Mouse (Mus musculus) Patski (cell line): Measurements from ENCODE around the gene Ccn1. TPM values are rescaled to one million over a fixed set of nuclear protein-coding genes. Genes with fewer than 3 reads are reported as not detected.

Experiments used
- ATAC-seq: fragments of 100-300 bp; one replicate; pipeline ENCODE4 v1.8.0; 2021
- CTCF ChIA-PET: fragments of 350-600 bp; sonication (Branson Sonifier 250); formaldehyde crosslinking; loops from one replicate; lab custom pipeline; 2022; ENCODE audit warnings: inconsistent platforms; lab: Charles Lee
- POLR2A ChIA-PET: fragments of 350-600 bp; sonication (Branson Sonifier 250); formaldehyde crosslinking; loops from one replicate; lab custom pipeline; 2022; ENCODE audit warnings: antibody characterized with exemption, inconsistent platforms; lab: Charles Lee
- DNase-seq: peaks from one replicate; pipeline ENCODE4 v3.0.0-alpha.2; 2011; ENCODE audit warnings: low read depth, low spot score
- H3K27me3 ChIP-seq: fragments of 371-371 bp; one replicate; pipeline ENCODE4 v1.5.1; 2021
- CTCF ChIP-seq: fragments of 100-300 bp; IDR thresholded peaks from one replicate; pipeline ENCODE4 v1.5.1; 2021
- in situ Hi-C: fragments of 300-500 bp; cut with MboI; formaldehyde crosslinking; loops from 3 replicates; pipeline ENCODE4 v1.11.1; 2018; ENCODE audit warnings: low pct_unique_long_range_greater_than_20kb, mixed read lengths
- polyA plus RNA-seq: library from polyadenylated mRNA; unstranded; gene quantifications from one replicate; pipeline ENCODE4 v1.2.3, GENCODE M21; 2021

Ccn1 gene
- polyA plus RNA-seq, 1 experiment from 2014 or later, result 1,216 TPM

- peak; percentile 72 for TF ChIP-seq CTCF
- ChIA-PET CTCF (interaction anchor here (0.6 to 2.5 kb wide), 12 partner anchors 9 to 203 kb away, joined by 3 to 15 read pairs (median 4); no protein-coding TSS in a partner anchor), POLR2A (interaction anchor here (2.0 kb wide), 1 partner anchor 38 kb away, joined by 5 read pairs; the partner anchor contains the start of gene Ccn1)
- ATAC-seq, result no peak
- in situ Hi-C loops, result no loop called here
- H3K27me3 ChIP-seq, result no peaks in the 10 kb centered on the region
- no peak for DNase-seq
Observed at GRCm38 (mm10) chr3:145612662-145613061, 37.1 kb downstream of the Ccn1 start.

- no peak for TF ChIP-seq CTCF
- DNase-seq (no peak), ATAC-seq (no peak)
- H3K27me3 ChIP-seq, result no peaks in the 10 kb centered on the region
- CTCF ChIA-PET, result interaction anchor here (1.2 to 1.8 kb wide), 2 partner anchors 13 to 25 kb away, joined by 3 to 4 read pairs; no protein-coding TSS in a partner anchor
- in situ Hi-C loops, result no loop called here
- POLR2A ChIA-PET, result no interaction called here
Observed at GRCm38 (mm10) chr3:145608320-145608719, 41.5 kb downstream of the Ccn1 start.

DNA sequence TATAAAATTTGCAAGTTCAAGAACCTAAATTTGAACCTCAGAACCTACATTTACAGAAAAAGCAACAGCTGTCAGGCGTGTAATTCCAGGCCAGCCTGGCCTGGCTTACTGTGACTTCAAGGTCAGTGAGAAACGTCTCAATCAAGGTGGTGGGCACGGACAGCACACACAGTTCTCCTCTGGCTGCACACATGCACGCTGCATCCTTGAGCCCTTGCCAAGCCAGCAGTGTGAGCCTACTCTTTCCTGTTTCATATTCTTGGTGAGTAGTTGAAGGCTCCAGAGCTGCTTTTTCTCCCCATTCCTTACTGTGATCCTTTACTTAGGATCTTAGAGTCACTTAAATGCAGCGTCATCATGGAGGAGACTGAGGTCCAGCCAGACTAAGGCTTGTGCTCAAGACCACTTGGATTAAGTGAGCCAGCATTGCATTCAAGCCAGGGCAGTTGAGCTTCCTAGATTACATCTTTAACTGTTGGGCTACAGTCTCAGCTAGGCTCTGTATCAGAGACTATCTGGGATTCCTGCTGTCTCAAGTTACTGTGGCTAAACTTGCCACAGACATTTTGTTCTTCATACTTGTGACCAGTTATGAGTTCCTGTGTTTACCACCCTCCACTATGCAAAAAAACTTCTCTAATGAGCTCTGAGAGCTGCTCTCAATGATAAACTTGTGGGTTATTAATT lies 44.2 kb downstream of the Ccn1 start:
- no peaks in the 10 kb centered on the region for H3K27me3 ChIP-seq
- in situ Hi-C loops, result no loop called here
- no peak for TF ChIP-seq CTCF
- CTCF ChIA-PET, result interaction anchor here (1.3 to 1.9 kb wide), 3 partner anchors 10 to 25 kb away, joined by 3 to 9 read pairs (median 3); no protein-coding TSS in a partner anchor
- DNase-seq (no peak), ATAC-seq (no peak)
- POLR2A ChIA-PET, result interaction anchor here (0.8 kb wide), 1 partner anchor 20 kb away, joined by 3 read pairs; no protein-coding TSS in a partner anchor

- no peak for DNase-seq
- CTCF ChIA-PET, result interaction anchor here (0.8 to 3.1 kb wide), 8 partner anchors 8 to 128 kb away, joined by 3 to 15 read pairs (median 5); partner anchors contain the start of gene Ccn1
- no peaks in the 10 kb centered on the region for H3K27me3 ChIP-seq
- POLR2A ChIA-PET, result interaction anchor here (0.7 to 1.0 kb wide), 4 partner anchors 12 to 49 kb away, joined by 3 to 6 read pairs (median 4); no protein-coding TSS in a partner anchor
- ATAC-seq, result peak; percentile 63
- in situ Hi-C loops, result no loop called here
- TF ChIP-seq CTCF, result no peak
Observed at GRCm38 (mm10) chr3:145602410-145603206, 47.2 kb downstream of the Ccn1 start.

DNA sequence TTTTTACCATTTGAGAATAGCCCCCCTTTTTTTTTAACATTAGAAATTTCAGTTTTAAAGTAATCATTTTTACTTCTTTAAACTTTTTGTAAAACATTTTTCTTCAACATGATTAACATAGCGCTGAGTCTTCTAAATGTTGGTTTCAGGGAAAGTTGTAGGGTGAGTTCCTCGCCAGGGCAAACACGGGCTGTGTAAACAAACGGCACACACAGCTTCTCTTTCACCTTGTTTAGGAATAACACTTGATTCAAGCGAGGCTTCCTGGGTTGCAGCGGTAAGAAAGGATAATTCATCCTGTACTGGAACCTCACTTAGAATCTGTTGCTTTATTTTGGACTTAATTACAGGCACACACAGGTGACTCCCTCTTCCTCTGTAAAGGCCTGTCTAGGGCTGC lies 48.4 kb downstream of the Ccn1 start:
- no peaks in the 10 kb centered on the region for H3K27me3 ChIP-seq
- DNase-seq (no peak), ATAC-seq (no peak)
- CTCF ChIA-PET, result interaction anchor here (3.1 kb wide), 1 partner anchor 11 kb away, joined by 15 read pairs; no protein-coding TSS in a partner anchor
- no peak for TF ChIP-seq CTCF
- in situ Hi-C loops, result no loop called here
- POLR2A ChIA-PET, result interaction anchor here (0.6 kb wide), 1 partner anchor 17 kb away, joined by 3 read pairs; no protein-coding TSS in a partner anchor

- POLR2A ChIA-PET, result interaction anchor here (0.6 kb wide), 1 partner anchor 16 kb away, joined by 3 read pairs; no protein-coding TSS in a partner anchor
- DNase-seq, result no peak
- no peaks in the 10 kb centered on the region for H3K27me3 ChIP-seq
- no peak for TF ChIP-seq CTCF
- in situ Hi-C loops, result no loop called here
- ATAC-seq, result no peak
- CTCF ChIA-PET, result interaction anchor here (1.2 to 1.4 kb wide), 2 partner anchors 18 to 45 kb away, joined by 3 read pairs; no protein-coding TSS in a partner anchor
Observed at GRCm38 (mm10) chr3:145600801-145601200, 49.0 kb downstream of the Ccn1 start.

DNA sequence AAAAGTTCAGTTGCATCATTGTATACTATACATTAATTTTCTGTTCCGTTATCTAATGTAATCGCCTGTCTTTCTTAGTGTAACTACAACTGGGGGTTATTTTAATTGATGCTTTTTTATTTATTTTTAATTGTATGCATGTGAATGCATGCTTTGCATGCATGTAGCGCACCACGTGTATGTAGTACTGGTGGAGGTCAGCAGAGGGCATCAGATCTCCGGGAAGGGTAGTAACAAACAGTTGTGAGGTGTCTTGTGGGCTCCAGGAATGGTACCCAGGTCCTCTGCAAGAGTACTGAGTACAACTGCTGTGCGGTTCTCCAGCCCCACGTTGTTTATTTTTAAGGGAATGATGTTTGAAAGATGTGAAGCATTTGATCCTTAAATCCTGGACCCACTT lies 50.7 kb downstream of the Ccn1 start:
- POLR2A ChIA-PET, result no interaction called here
- in situ Hi-C loops, result no loop called here

More for the DNA sequence above, 50.7 kb downstream of the Ccn1 start:
- no peaks in the 10 kb centered on the region for H3K27me3 ChIP-seq
- peak; percentile 51 for TF ChIP-seq CTCF
- CTCF ChIA-PET, result interaction anchor here (1.0 to 1.7 kb wide), 5 partner anchors 8 to 131 kb away, joined by 3 to 4 read pairs (median 3); no protein-coding TSS in a partner anchor
- DNase-seq (no peak), ATAC-seq (no peak)

Other genes starting within 250 kb of the Ccn1 start
- gene Znhit6, start 73.8 kb downstream of the Ccn1 start, polyA plus RNA-seq, result 55.9 TPM
- gene Ddah1, start 108.7 kb upstream of the Ccn1 start, polyA plus RNA-seq, result 138 TPM